Mouse (Mus musculus) olfactory bulb, adult 2 months (tissue): ENCODE measurements around the gene Emp2. TPM values are rescaled to one million over a fixed set of nuclear protein-coding genes. Genes with fewer than 3 reads are reported as not detected.

Experiments used
- H3K27ac ChIP-seq: fragments of 200-500 bp; 2 replicates; pipeline ENCODE4 v1.5.1; 2012; ENCODE audit warnings: low read depth, low read length; ENCODE audit not compliant: insufficient read depth
- H3K4me1 ChIP-seq: fragments of 200-500 bp; 2 replicates; pipeline ENCODE4 v1.6.1; 2012; ENCODE audit warnings: low read length; ENCODE audit not compliant: control insufficient read depth, insufficient read depth
- H3K4me3 ChIP-seq: fragments of 200-500 bp; 2 replicates; pipeline ENCODE4 v1.5.1; 2012; ENCODE audit warnings: mild to moderate bottlenecking, low read depth, low read length, moderate library complexity; ENCODE audit not compliant: insufficient read depth
- CTCF ChIP-seq: fragments of 200-500 bp; IDR thresholded peaks from 2 replicates; pipeline ENCODE4 v1.5.1; 2012; ENCODE audit warnings: low read depth, mild to moderate bottlenecking, low read length, moderate library complexity; ENCODE audit not compliant: insufficient read depth
- POLR2A ChIP-seq: fragments of 200-500 bp; IDR thresholded peaks from 2 replicates; pipeline ENCODE4 v1.6.1; 2012; ENCODE audit warnings: mild to moderate bottlenecking, low read depth, low read length, moderate library complexity; ENCODE audit not compliant: insufficient read depth
- WGBS: fragments of 180-500 bp; shearing (Covaris S2); methylation state at CpG from one replicate; pipeline ENCODE4 v1.1.7; 2018; 5-methylcytosine and 5-hydroxymethylcytosine counted together
- polyA plus RNA-seq: library from polyadenylated mRNA; stranded (reverse); fragments of >200 nt; gene quantifications from 2 replicates; pipeline ENCODE4 v1.2.4, GENCODE M21; 2012; ENCODE audit warnings: low replicate concordance; ENCODE audit not compliant: missing spikeins, insufficient read depth, insufficient read length

The Emp2 gene
- polyA plus RNA-seq, 1 experiment, result not detected

GRCm38 (mm10) chr16:10274465-10274864 is 39.3 kb downstream of the Emp2 start:
- no peaks in the 10 kb centered on the region for H3K4me1 ChIP-seq
- H3K27ac ChIP-seq, result no peak overlapping the region
- H3K4me3 ChIP-seq, result no peak overlapping the region
- TF ChIP-seq POLR2A, result no peak
- TF ChIP-seq CTCF, result no peak
- whole genome bisulfite sequencing, result 70% methylated on average over 4 of the region's 4 CpGs

GRCm38 (mm10) chr16:10272256-10272655 is 41.5 kb downstream of the Emp2 start:
- no peak for TF ChIP-seq CTCF
- no peak for TF ChIP-seq POLR2A
- 18% methylated on average over 3 of the region's 3 CpGs for WGBS

GRCm38 (mm10) chr16:10253993-10254392 is 59.8 kb downstream of the Emp2 start:
- 30% methylated on average over 1 of the region's 1 CpGs for WGBS
- Histone ChIP-seq H3K27ac (no peak overlapping the region), H3K4me3 (no peak overlapping the region), H3K4me1 (no peaks in the 10 kb centered on the region)
- TF ChIP-seq POLR2A, result no peak
- no peak for TF ChIP-seq CTCF

More at GRCm38 (mm10) chr16:10272256-10272655, 41.5 kb downstream of the Emp2 start:
- H3K4me3 ChIP-seq, result no peak overlapping the region
- H3K4me1 ChIP-seq, result no peaks in the 10 kb centered on the region
- no peak overlapping the region for H3K27ac ChIP-seq

DNA sequence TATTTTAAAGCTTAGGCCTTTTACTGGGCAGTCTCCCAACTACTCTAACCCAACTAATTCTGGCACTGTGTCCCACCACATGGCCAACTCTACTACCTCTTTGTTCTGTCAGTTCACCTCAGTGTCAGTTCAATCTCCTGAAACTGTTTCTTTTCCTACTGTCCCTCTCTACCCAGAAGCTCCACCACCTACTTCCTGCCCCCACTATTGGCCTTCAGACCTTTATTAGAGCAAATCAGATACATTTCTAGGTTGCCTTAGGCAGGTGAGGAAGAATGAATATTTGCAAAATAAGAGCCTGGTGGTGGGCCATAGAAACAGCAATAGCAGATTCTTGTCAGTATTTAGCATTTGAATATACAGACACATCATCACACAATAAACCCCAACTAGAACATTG is 77.2 kb downstream of the Emp2 start:
- TF ChIP-seq POLR2A, result no peak
- TF ChIP-seq CTCF, result no peak
- Histone ChIP-seq H3K27ac (no peak overlapping the region), H3K4me3 (no peak overlapping the region), H3K4me1 (no peaks in the 10 kb centered on the region)

Other genes with a start within 250 kb of the Emp2 start
- not detected in 2 replicates for gene Rpl39l, start 143.7 kb downstream of the Emp2 start, polyA plus RNA-seq
- gene Atf7ip2, start 121.3 kb downstream of the Emp2 start, polyA plus RNA-seq, result not detected in 2 replicates
- not detected in 2 replicates for gene Tekt5, start 81.5 kb upstream of the Emp2 start, polyA plus RNA-seq
- gene Nubp1, start 98.0 kb upstream of the Emp2 start, polyA plus RNA-seq, result not detected in 2 replicates
- not detected in 2 replicates for gene Tvp23a, start 133.4 kb upstream of the Emp2 start, polyA plus RNA-seq
- not detected in 2 replicates for gene Ciita, start 166.1 kb upstream of the Emp2 start, polyA plus RNA-seq
- gene Dexi, start 229.1 kb upstream of the Emp2 start, polyA plus RNA-seq, result not detected in 2 replicates
- 285 and 796 TPM in 2 replicates for gene Clec16a, start 231.4 kb upstream of the Emp2 start, polyA plus RNA-seq